Mouse (Mus musculus) left cerebral cortex, adult 2 months (tissue): Measurements from ENCODE around the gene Csnk1e. TPM values are rescaled to one million over a fixed set of nuclear protein-coding genes. Genes with fewer than 3 reads are reported as not detected.

Experiments
- DNase-seq, 2 experiments: peaks; one replicate each; pipeline ENCODE4 v3.0.0; 2021 to 2022; ENCODE audit warnings: low spot score in 2 of 2, mixed read lengths in 1 of 2; ENCODE audit errors: extremely low spot score in 1 of 2
- H3K27ac ChIP-seq: fragments of 200-600 bp; 2 replicates; pipeline ENCODE4 v1.8.1; 2022
- H3K4me3 ChIP-seq: fragments of 200-600 bp; 2 replicates; pipeline ENCODE4 v1.8.1; 2022
- CTCF ChIP-seq: fragments of 200-600 bp; IDR thresholded peaks from 2 replicates; pipeline ENCODE4 v1.8.1; 2022; ENCODE audit warnings: antibody characterized with exemption, mild to moderate bottlenecking, moderate library complexity
- intact Hi-C: fragments of 180-260 bp; cut with DNase I; formaldehyde crosslinking; loops from one replicate; pipeline ENCODE4 v1.15.1; 2025
- total RNA-seq, 2 experiments: library from RNA; stranded (reverse); gene quantifications; 2 replicates each; pipeline ENCODE4 v1.2.3; 2021

The Csnk1e gene
- total RNA-seq, 2 experiments from 2014 or later: 153 to 159 TPM

GRCm38 (mm10) chr15:79387611-79388010 is 67.8 kb downstream of the Csnk1e start:
- Histone ChIP-seq H3K4me3 (no peak overlapping the region), H3K27ac (peak overlapping the region; percentile 12; the same call in 1 of the 2 replicates)
- intact Hi-C loops: no loop called here
- no peak for TF ChIP-seq CTCF
- no peak for DNase-seq

- intact Hi-C loops: no loop called here
- DNase-seq: no peak
These were observed 68.3 kb downstream of the Csnk1e start for GRCm38 (mm10) chr15:79387081-79387480.

GRCm38 (mm10) chr15:79381644-79382043 is 73.7 kb downstream of the Csnk1e start:
- intact Hi-C loops: loop anchor here (2.0 kb wide), 1 partner anchor 21 kb away; the partner anchor contains the start of gene Tmem184b
- peak overlapping the region; percentile 91 for H3K27ac ChIP-seq
- H3K4me3 ChIP-seq: no peak overlapping the region
- TF ChIP-seq CTCF: no peak
- DNase-seq: no peak

More at GRCm38 (mm10) chr15:79387081-79387480, 68.3 kb downstream of the Csnk1e start:
- TF ChIP-seq CTCF: no peak
- peak overlapping the region; percentile 12; the same call in 1 of the 2 replicates for H3K27ac ChIP-seq
- no peak overlapping the region for H3K4me3 ChIP-seq

- TF ChIP-seq CTCF: peak; percentile 68
- Histone ChIP-seq H3K4me3 (peak overlapping the region; percentile 19; the same call in 1 of the 2 replicates), H3K27ac (peak overlapping the region; percentile 91)
- intact Hi-C loops: loop anchor here (2.0 kb wide), 1 partner anchor 22 kb away; the partner anchor contains the start of gene Tmem184b
- peak in 1 of 2 experiments; percentile 59 for DNase-seq
These were observed 74.6 kb downstream of the Csnk1e start for GRCm38 (mm10) chr15:79380468-79381444.

- DNase-seq: no peak
- no peak overlapping the region for H3K27ac ChIP-seq
- intact Hi-C loops: loop anchor here (2.0 kb wide), 1 partner anchor 23 kb away; the partner anchor contains the start of gene Tmem184b
- TF ChIP-seq CTCF: no peak
- no peak overlapping the region for H3K4me3 ChIP-seq
These were observed 75.7 kb downstream of the Csnk1e start for GRCm38 (mm10) chr15:79379658-79380057.

GRCm38 (mm10) chr15:79378608-79379007 is 76.8 kb downstream of the Csnk1e start:
- H3K4me3 ChIP-seq: no peak overlapping the region
- intact Hi-C loops: no loop called here
- no peak for DNase-seq
- no peak overlapping the region for H3K27ac ChIP-seq
- no peak for TF ChIP-seq CTCF

GRCm38 (mm10) chr15:79377681-79378080 is 77.7 kb downstream of the Csnk1e start:
- intact Hi-C loops: loop anchor here (1.0 kb wide), 1 partner anchor 90 kb away; no protein-coding TSS in a partner anchor
- TF ChIP-seq CTCF: peak; percentile 51
- Histone ChIP-seq H3K4me3 (no peak overlapping the region), H3K27ac (peak overlapping the region; percentile 77; the same call in 1 of the 2 replicates)
- DNase-seq: no peak

GRCm38 (mm10) chr15:79374760-79375159 is 80.6 kb downstream of the Csnk1e start:
- no peak for DNase-seq
- Histone ChIP-seq H3K27ac (no peak overlapping the region), H3K4me3 (no peak overlapping the region)
- no peak for TF ChIP-seq CTCF
- intact Hi-C loops: no loop called here

- no peak for DNase-seq
- no peak overlapping the region for H3K27ac ChIP-seq
- no peak for TF ChIP-seq CTCF
- H3K4me3 ChIP-seq: no peak overlapping the region
- intact Hi-C loops: no loop called here
These were observed 85.0 kb downstream of the Csnk1e start for GRCm38 (mm10) chr15:79370281-79370843.

GRCm38 (mm10) chr15:79369452-79370280 is 85.7 kb downstream of the Csnk1e start:
- no peak for TF ChIP-seq CTCF
- no peak for DNase-seq
- intact Hi-C loops: no loop called here
- Histone ChIP-seq H3K27ac (peak overlapping the region; percentile 72), H3K4me3 (no peak overlapping the region)

- intact Hi-C loops: no loop called here
- Histone ChIP-seq H3K27ac (peak overlapping the region; percentile 72), H3K4me3 (no peak overlapping the region)
- TF ChIP-seq CTCF: no peak
- no peak for DNase-seq
These were observed 86.4 kb downstream of the Csnk1e start for GRCm38 (mm10) chr15:79368861-79369440.
